Mouse (Mus musculus) lung, postnatal 0 days (tissue): ENCODE results near the gene Abca1. TPM values are rescaled to one million over a fixed set of nuclear protein-coding genes. Genes with fewer than 3 reads are reported as not detected.

Experiments used
- ATAC-seq: fragments of 200-750 bp; cut with Nextera tagmentation; 2 replicates; pipeline ENCODE4 v1.8.0; 2017; ENCODE audit warnings: moderate library complexity
- DNase-seq: peaks from one replicate; pipeline ENCODE4 v3.0.0-alpha.2; 2016; ENCODE audit warnings: low spot score
- H3K27ac ChIP-seq: fragments of 300-500 bp; sonication (generic); 2 replicates; pipeline ENCODE4 v1.5.1; 2014; ENCODE audit warnings: antibody characterized with exemption, mild to moderate bottlenecking, low read length, mixed read lengths
- H3K27me3 ChIP-seq: fragments of 300-500 bp; sonication (generic); replicated peaks from 2 replicates; pipeline ENCODE4 v1.6.1; 2014; ENCODE audit warnings: low read length, mixed read lengths; ENCODE audit not compliant: insufficient read depth
- H3K36me3 ChIP-seq: fragments of 300-500 bp; sonication (generic); 2 replicates; pipeline ENCODE4 v1.6.1; 2014; ENCODE audit warnings: low read length, mixed read lengths; ENCODE audit not compliant: insufficient read depth
- H3K4me1 ChIP-seq: fragments of 300-500 bp; sonication (generic); 2 replicates; pipeline ENCODE4 v1.6.1; 2014; ENCODE audit warnings: antibody characterized with exemption, low read depth, low read length, mixed read lengths; ENCODE audit not compliant: insufficient read depth
- H3K4me2 ChIP-seq: fragments of 300-500 bp; sonication (generic); replicated peaks from 2 replicates; pipeline ENCODE4 v1.6.1; 2014; ENCODE audit warnings: low read depth, mild to moderate bottlenecking, low read length, moderate library complexity, mixed read lengths
- H3K4me3 ChIP-seq: fragments of 300-500 bp; sonication (generic); 2 replicates; pipeline ENCODE4 v1.5.1; 2014; ENCODE audit warnings: low read depth, low read length
- H3K9ac ChIP-seq: fragments of 300-500 bp; sonication (generic); replicated peaks from 2 replicates; pipeline ENCODE4 v1.6.1; 2014; ENCODE audit warnings: low read depth, mild to moderate bottlenecking
- H3K9me3 ChIP-seq: fragments of 300-500 bp; sonication (generic); 2 replicates; pipeline ENCODE4 v1.6.1; 2016; ENCODE audit warnings: low read length, mixed read lengths
- CTCF ChIP-seq: IDR thresholded peaks from 2 replicates; pipeline ENCODE4 v1.5.1; 2016; ENCODE audit warnings: antibody characterized with exemption, mild to moderate bottlenecking
- EP300 ChIP-seq: IDR thresholded peaks from 2 replicates; pipeline ENCODE4 v1.6.1; 2016; ENCODE audit warnings: antibody characterized with exemption, mild to moderate bottlenecking, control low read depth
- WGBS: fragments of 180-500 bp; shearing (Covaris S2); extraction: QIAGEN DNeasy Blood & Tissue Kit; methylation state at CpG from one replicate; pipeline ENCODE4 v1.1.7; 2014; 5-methylcytosine and 5-hydroxymethylcytosine counted together
- polyA plus RNA-seq: library from polyadenylated mRNA; unstranded; fragments of >200 nt; fragmentation: Nextera tagmentation; extraction: Ambion mirVana; gene quantifications from 2 replicates; pipeline ENCODE4 v1.2.1, GENCODE M21; 2015

Abca1 gene
- polyA plus RNA-seq, 1 experiment from 2014 or later, result 3.7 TPM

DNA sequence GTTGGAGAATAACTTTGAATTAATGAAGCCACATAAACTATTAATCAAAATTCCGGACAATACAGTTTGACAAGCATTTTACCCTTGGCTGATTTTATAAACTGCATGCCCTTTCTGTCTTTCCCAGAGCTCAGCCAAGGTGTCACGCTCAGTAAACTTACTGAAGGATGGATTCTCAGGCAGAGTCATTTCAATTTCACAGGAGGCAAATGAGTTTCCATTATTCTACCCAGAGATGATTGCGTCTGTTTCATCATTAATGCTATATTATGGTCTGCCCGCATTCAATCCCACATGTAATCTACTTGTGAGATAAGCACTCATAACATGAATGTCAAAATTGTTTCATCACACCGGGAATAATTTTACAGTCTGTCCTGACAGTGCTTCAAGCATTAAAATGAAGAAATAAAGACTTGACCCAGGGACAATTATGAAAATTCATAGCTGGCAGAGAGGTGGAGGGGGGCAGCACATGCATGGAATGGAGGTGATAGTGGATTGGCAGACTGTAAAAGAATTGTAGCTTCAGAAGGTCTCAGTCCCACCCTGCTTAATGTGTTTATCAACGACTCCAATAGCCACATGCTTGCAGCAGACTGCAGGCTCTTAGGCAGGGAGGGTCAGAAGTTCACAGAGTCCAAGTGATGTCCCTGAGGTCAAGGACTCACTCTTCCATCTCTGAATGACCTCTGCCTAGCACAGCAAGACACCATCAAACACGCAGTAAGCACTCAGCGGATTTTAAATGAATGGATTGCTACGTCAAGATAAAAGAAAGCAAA is 113.3 kb downstream of the Abca1 start:
- 66% methylated on average over 9 of the region's 9 CpGs for WGBS
- no peak overlapping the region for H3K9ac ChIP-seq
- no peaks in the 10 kb centered on the region for H3K9me3 ChIP-seq
- no peaks in the 10 kb centered on the region for H3K27me3 ChIP-seq
- H3K4me2 ChIP-seq, result no peak overlapping the region
- H3K36me3 ChIP-seq, result peaks cover 49% of the 10 kb centered on the region
- no peaks in the 10 kb centered on the region for H3K4me1 ChIP-seq
- TF ChIP-seq CTCF (no peak), EP300 (no peak)
- no peak overlapping the region for H3K4me3 ChIP-seq
- H3K27ac ChIP-seq, result no peak overlapping the region
- DNase-seq (no peak), ATAC-seq (no peak)

- Histone ChIP-seq H3K27me3 (no peaks in the 10 kb centered on the region), H3K36me3 (peaks cover 52% of the 10 kb centered on the region), H3K27ac (no peak overlapping the region), H3K9me3 (no peaks in the 10 kb centered on the region), H3K4me1 (no peaks in the 10 kb centered on the region), H3K9ac (no peak overlapping the region), H3K4me3 (no peak overlapping the region), H3K4me2 (no peak overlapping the region)
- ATAC-seq, result no peak
- TF ChIP-seq CTCF (no peak), EP300 (no peak)
- DNase-seq, result no peak
- WGBS, result 85% methylated on average over 7 of the region's 7 CpGs
Measured at GRCm38 (mm10) chr4:53045807-53046206, 113.9 kb downstream of the Abca1 start.

GRCm38 (mm10) chr4:53043819-53044218 is 115.9 kb downstream of the Abca1 start:
- H3K27ac ChIP-seq, result no peak overlapping the region
- no peak for ATAC-seq
- no peaks in the 10 kb centered on the region for H3K27me3 ChIP-seq
- H3K36me3 ChIP-seq, result peaks cover 55% of the 10 kb centered on the region
- no peak overlapping the region for H3K9ac ChIP-seq
- TF ChIP-seq CTCF (no peak), EP300 (no peak)
- DNase-seq, result no peak
- H3K4me3 ChIP-seq, result no peak overlapping the region
- H3K4me1 ChIP-seq, result no peaks in the 10 kb centered on the region
- no peak overlapping the region for H3K4me2 ChIP-seq
- WGBS, result 87% methylated on average over 8 of the region's 8 CpGs
- H3K9me3 ChIP-seq, result no peaks in the 10 kb centered on the region

- Histone ChIP-seq H3K9ac (no peak overlapping the region), H3K4me1 (no peaks in the 10 kb centered on the region), H3K27me3 (no peaks in the 10 kb centered on the region), H3K4me3 (no peak overlapping the region), H3K4me2 (no peak overlapping the region), H3K36me3 (peaks cover 26% of the 10 kb centered on the region), H3K27ac (no peak overlapping the region), H3K9me3 (no peaks in the 10 kb centered on the region)
- ATAC-seq, result no peak
- WGBS, result 54% methylated on average over 8 of the region's 8 CpGs
- peak; percentile 8 for DNase-seq
- TF ChIP-seq CTCF (peak; percentile 57), EP300 (no peak)
Measured at GRCm38 (mm10) chr4:53030326-53030948, 129.3 kb downstream of the Abca1 start.

DNA sequence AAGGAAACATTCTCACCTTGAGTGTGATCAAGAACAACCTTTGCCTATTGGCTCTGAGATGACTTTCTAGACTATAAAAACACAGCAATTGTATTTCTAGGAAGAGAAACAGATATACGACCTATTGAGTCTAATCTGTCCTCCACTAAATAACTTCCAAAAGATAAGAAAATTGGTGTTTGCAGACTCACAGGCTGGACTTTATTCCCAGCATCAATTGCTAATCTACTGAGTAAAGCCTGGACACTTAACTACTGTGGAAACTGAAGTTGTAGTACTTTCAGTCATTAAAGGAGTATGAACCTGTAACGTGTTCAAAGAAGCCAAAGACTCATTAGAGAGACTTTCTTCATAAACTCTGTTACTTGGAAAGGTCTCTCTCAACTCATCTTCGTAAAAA is 131.9 kb downstream of the Abca1 start:
- H3K36me3 ChIP-seq, result peaks cover 3% of the 10 kb centered on the region; the same call in 1 of the 2 replicates
- no peaks in the 10 kb centered on the region for H3K9me3 ChIP-seq
- DNase-seq, result no peak
- H3K4me2 ChIP-seq, result no peak overlapping the region
- no peaks in the 10 kb centered on the region for H3K4me1 ChIP-seq
- no peak for ATAC-seq
- WGBS, result 71% methylated on average over 3 of the region's 3 CpGs
- no peak overlapping the region for H3K9ac ChIP-seq
- no peak overlapping the region for H3K27ac ChIP-seq
- no peak overlapping the region for H3K4me3 ChIP-seq
- no peak for TF ChIP-seq CTCF
- no peak for TF ChIP-seq EP300
- H3K27me3 ChIP-seq, result no peaks in the 10 kb centered on the region

DNA sequence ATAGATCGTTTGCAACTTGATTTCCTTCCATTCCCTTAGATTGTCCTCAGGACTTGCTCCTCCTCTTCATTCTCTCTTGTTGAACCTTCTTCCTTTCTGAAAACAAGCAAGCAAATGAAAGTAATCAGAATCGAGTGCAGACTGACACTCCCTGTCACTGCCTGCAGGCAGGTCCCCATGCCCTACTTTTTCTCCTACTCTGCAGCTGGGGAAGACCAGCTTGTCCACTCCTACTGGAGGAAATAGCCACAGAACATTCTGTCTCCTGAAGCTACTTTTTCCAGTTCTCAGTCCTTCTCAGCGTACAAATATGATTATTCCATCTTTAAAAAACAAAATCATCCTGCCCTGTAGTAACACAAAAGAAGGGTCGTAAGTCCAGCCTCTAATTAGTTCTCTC is 135.3 kb downstream of the Abca1 start:
- no peak overlapping the region for H3K4me3 ChIP-seq
- H3K4me1 ChIP-seq, result no peaks in the 10 kb centered on the region
- no peak overlapping the region for H3K27ac ChIP-seq
- TF ChIP-seq EP300 (no peak), CTCF (no peak)
- 89% methylated on average over 4 of the region's 4 CpGs for WGBS
- no peaks in the 10 kb centered on the region for H3K9me3 ChIP-seq
- no peak overlapping the region for H3K4me2 ChIP-seq
- H3K27me3 ChIP-seq, result no peaks in the 10 kb centered on the region
- no peak for DNase-seq
- no peak for ATAC-seq
- H3K9ac ChIP-seq, result no peak overlapping the region
- peaks cover 9% of the 10 kb centered on the region for H3K36me3 ChIP-seq
